Mouse (Mus musculus): ENCODE data around the gene Slc44a3. TPM values are rescaled to one million over a fixed set of nuclear protein-coding genes. Genes with fewer than 3 reads are reported as not detected.
A peak's percentile ranks its signal among the peaks of the same experiment; 100 is the strongest.

The Slc44a3 gene
- polyA plus RNA-seq, 2 experiments = 4.8 to 10.7 TPM

GRCm38 (mm10) chr3:121427520-121427908 is 104.7 kb downstream of the Slc44a3 start:
- TF ChIP-seq EP300 (IDR thresholded peaks at IDR 0.05; ENCODE audit: low read depth) (no peak), CTCF (IDR thresholded peaks at IDR 0.05; ENCODE audit: low read depth) (no peak)
- no peaks in the 10 kb centered on the region for H3K36me3 ChIP-seq (replicated peaks; ENCODE audit: control insufficient read depth, insufficient read depth, low read depth)
- no peaks in the 10 kb centered on the region for H3K9me3 ChIP-seq (ENCODE audit: control insufficient read depth, low read length)
- ATAC-seq (ENCODE audit: insufficient read depth) (no peak), DNase-seq (ENCODE audit: low read depth in 3 of 3, low spot score in 3 of 3) (no peak)
- peak overlapping the region; percentile 15; the same call in 1 of the 2 replicates for H3K27ac ChIP-seq
- under 1% methylated on average over 13 of the region's 13 CpGs for WGBS (ENCODE audit: insufficient replicate concordance)
- H3K4me2 ChIP-seq (ENCODE audit: low read depth) = peak overlapping the region; percentile 94
- peak overlapping the region; percentile 73 for H3K9ac ChIP-seq (replicated peaks)
- H3K4me1 ChIP-seq (replicated peaks; ENCODE audit: control insufficient read depth in 2 of 2, insufficient read depth in 2 of 2, low read length in 1 of 2) = peaks cover 9 to 14% of the 10 kb centered on the region in 2 experiments
- peaks cover 3% of the 10 kb centered on the region; the same call in 1 of the 2 replicates for H3K27me3 ChIP-seq (ENCODE audit: control insufficient read depth, insufficient read depth, low read length)
- H3K4me3 ChIP-seq (ENCODE audit: insufficient read depth in 1 of 2, low read depth in 2 of 2, low read length in 2 of 2) = peak overlapping the region; percentile 66 to 77

- WGBS (ENCODE audit: insufficient replicate concordance) = under 1% methylated on average over 87 of the region's 93 CpGs
- ATAC-seq (ENCODE audit: insufficient read depth) = peak; percentile 71
- no peaks in the 10 kb centered on the region for H3K36me3 ChIP-seq (replicated peaks; ENCODE audit: control insufficient read depth, insufficient read depth, low read depth)
- H3K4me3 ChIP-seq (ENCODE audit: insufficient read depth in 1 of 2, low read depth in 2 of 2, low read length in 2 of 2) = peak overlapping the region; percentile 66 to 77
- peaks cover 3% of the 10 kb centered on the region; the same call in 1 of the 2 replicates for H3K27me3 ChIP-seq (ENCODE audit: control insufficient read depth, insufficient read depth, low read length)
- H3K27ac ChIP-seq = peak overlapping the region; percentile 41
- TF ChIP-seq CTCF (IDR thresholded peaks at IDR 0.05; ENCODE audit: low read depth) = peak; percentile 54
- no peak for TF ChIP-seq EP300 (IDR thresholded peaks at IDR 0.05; ENCODE audit: low read depth)
- H3K9me3 ChIP-seq (ENCODE audit: control insufficient read depth, low read length) = no peaks in the 10 kb centered on the region
- H3K4me1 ChIP-seq (replicated peaks; ENCODE audit: control insufficient read depth in 2 of 2, insufficient read depth in 2 of 2, low read length in 1 of 2) = peaks cover 9 to 14% of the 10 kb centered on the region in 2 experiments
- peak overlapping the region; percentile 73 for H3K9ac ChIP-seq (replicated peaks)
- DNase-seq (ENCODE audit: low read depth in 3 of 3, low spot score in 3 of 3) = peak in 1 of 3 experiments; percentile 51
- H3K4me2 ChIP-seq (ENCODE audit: low read depth) = peak overlapping the region; percentile 94
Observed at GRCm38 (mm10) chr3:121426621-121427519, 105.3 kb downstream of the Slc44a3 start.

- H3K4me1 ChIP-seq (replicated peaks; ENCODE audit: control insufficient read depth in 2 of 2, insufficient read depth in 2 of 2, low read length in 1 of 2) = peaks cover 9 to 13% of the 10 kb centered on the region in 2 experiments
- WGBS (ENCODE audit: insufficient replicate concordance) = under 1% methylated on average over 62 of the region's 66 CpGs
- peak; percentile 67 to 72 (median 68) for DNase-seq (ENCODE audit: low read depth in 3 of 3, low spot score in 3 of 3)
Observed at GRCm38 (mm10) chr3:121425861-121426620, 106.2 kb downstream of the Slc44a3 start, which contains the start of gene Cnn3. Gene Cnn3 (plus strand): TSS chr3:121426497.

GRCm38 (mm10) chr3:121422405-121422804 is 109.8 kb downstream of the Slc44a3 start:
- 61% methylated on average over 8 of the region's 8 CpGs for WGBS (ENCODE audit: insufficient replicate concordance)
- H3K9me3 ChIP-seq (ENCODE audit: control insufficient read depth, low read length) = no peaks in the 10 kb centered on the region

More at GRCm38 (mm10) chr3:121425861-121426620, 106.2 kb downstream of the Slc44a3 start, which contains the start of gene Cnn3:
- H3K4me3 ChIP-seq (ENCODE audit: insufficient read depth in 1 of 2, low read depth in 2 of 2, low read length in 2 of 2) = peak within 1 kb of the TSS; percentile 66 to 77
- peak within 1 kb of the TSS; percentile 94 for H3K4me2 ChIP-seq (ENCODE audit: low read depth)
- no peaks in the 10 kb centered on the region for H3K9me3 ChIP-seq (ENCODE audit: control insufficient read depth, low read length)
- H3K36me3 ChIP-seq (replicated peaks; ENCODE audit: control insufficient read depth, insufficient read depth, low read depth) = no peaks in the 10 kb centered on the region
- peaks cover 3% of the 10 kb centered on the region; the same call in 1 of the 2 replicates for H3K27me3 ChIP-seq (ENCODE audit: control insufficient read depth, insufficient read depth, low read length)
- H3K9ac ChIP-seq (replicated peaks) = peak within 1 kb of the TSS; percentile 73
- H3K27ac ChIP-seq = peak within 1 kb of the TSS; percentile 41
- TF ChIP-seq EP300 (IDR thresholded peaks at IDR 0.05; ENCODE audit: low read depth) = no peak
- TF ChIP-seq CTCF (IDR thresholded peaks at IDR 0.05; ENCODE audit: low read depth) = no peak
- peak; percentile 88 for ATAC-seq (ENCODE audit: insufficient read depth)

More at GRCm38 (mm10) chr3:121422405-121422804, 109.8 kb downstream of the Slc44a3 start:
- Histone ChIP-seq H3K36me3 (replicated peaks; ENCODE audit: control insufficient read depth, insufficient read depth, low read depth) (no peaks in the 10 kb centered on the region), H3K9ac (replicated peaks) (no peak overlapping the region), H3K27ac (no peak overlapping the region), H3K27me3 (ENCODE audit: control insufficient read depth, insufficient read depth, low read length) (peaks cover 3% of the 10 kb centered on the region; the same call in 1 of the 2 replicates), H3K4me1 (replicated peaks; ENCODE audit: control insufficient read depth in 2 of 2, insufficient read depth in 2 of 2, low read length in 1 of 2) (peaks cover 5 to 7% of the 10 kb centered on the region in 2 experiments; a peak in 3 of 4 replicates), H3K4me3 (ENCODE audit: insufficient read depth in 1 of 2, low read depth in 2 of 2, low read length in 2 of 2) (no peak overlapping the region), H3K4me2 (ENCODE audit: low read depth) (no peak overlapping the region)
- no peak for DNase-seq (ENCODE audit: low read depth in 3 of 3, low spot score in 3 of 3)
- ATAC-seq (ENCODE audit: insufficient read depth) = no peak
- TF ChIP-seq EP300 (IDR thresholded peaks at IDR 0.05; ENCODE audit: low read depth) (no peak), CTCF (IDR thresholded peaks at IDR 0.05; ENCODE audit: low read depth) (no peak)
